Mouse (Mus musculus) intestine, embryonic 15.5 days (tissue): Measurements from ENCODE around the gene Gm42791. TPM values are rescaled to one million over a fixed set of nuclear protein-coding genes. Genes with fewer than 3 reads are reported as not detected.

Experiments
- ATAC-seq: fragments of 200-750 bp; cut with Nextera tagmentation; 2 replicates; pipeline ENCODE4 v1.8.0; 2017; ENCODE audit warnings: moderate TSS enrichment, moderate library complexity
- H3K27ac ChIP-seq: fragments of 300-500 bp; sonication (generic); 2 replicates; pipeline ENCODE4 v1.5.1; 2015; ENCODE audit warnings: mild to moderate bottlenecking, inconsistent platforms
- H3K27me3 ChIP-seq: fragments of 300-500 bp; sonication (generic); replicated peaks from 2 replicates; pipeline ENCODE4 v1.6.1; 2015; ENCODE audit warnings: inconsistent platforms
- H3K36me3 ChIP-seq: fragments of 300-500 bp; sonication (generic); 2 replicates; pipeline ENCODE4 v1.6.1; 2015; ENCODE audit warnings: inconsistent platforms
- H3K4me1 ChIP-seq: fragments of 300-500 bp; sonication (generic); replicated peaks from 2 replicates; pipeline ENCODE4 v1.6.1; 2015; ENCODE audit warnings: inconsistent platforms
- H3K4me2 ChIP-seq: fragments of 300-500 bp; sonication (generic); replicated peaks from 2 replicates; pipeline ENCODE4 v1.6.1; 2015; ENCODE audit warnings: mild to moderate bottlenecking, inconsistent platforms
- H3K4me3 ChIP-seq: fragments of 300-500 bp; sonication (generic); replicated peaks from 2 replicates; pipeline ENCODE4 v1.5.1; 2015; ENCODE audit warnings: inconsistent platforms
- H3K9ac ChIP-seq: fragments of 300-500 bp; sonication (generic); 2 replicates; pipeline ENCODE4 v1.6.1; 2015; ENCODE audit warnings: inconsistent platforms
- H3K9me3 ChIP-seq: fragments of 300-500 bp; sonication (generic); 2 replicates; pipeline ENCODE4 v1.6.1; 2016; ENCODE audit warnings: inconsistent platforms
- WGBS: fragments of 180-500 bp; shearing (Covaris S2); methylation state at CpG from one replicate; pipeline ENCODE4 v1.1.7; 2015; 5-methylcytosine and 5-hydroxymethylcytosine counted together
- polyA plus RNA-seq: library from polyadenylated mRNA; unstranded; fragments of >200 nt; fragmentation: Nextera tagmentation; extraction: Ambion mirVana; gene quantifications from 2 replicates; pipeline ENCODE4 v1.2.1, GENCODE M21; 2015

Gene Gm42791
- polyA plus RNA-seq, 1 experiment from 2014 or later: 0.57 TPM

GRCm38 (mm10) chr5:148942957-148943356 lies 52.0 kb downstream of the Gm42791 start:
- 69% methylated on average over 11 of the region's 11 CpGs for WGBS
- no peak for ATAC-seq

GRCm38 (mm10) chr5:148942305-148942704 lies 52.6 kb downstream of the Gm42791 start:
- Histone ChIP-seq H3K9me3 (no peaks in the 10 kb centered on the region), H3K4me1 (peaks cover 6% of the 10 kb centered on the region; the same call in 1 of the 2 replicates), H3K4me2 (no peak overlapping the region), H3K27me3 (no peaks in the 10 kb centered on the region), H3K4me3 (no peak overlapping the region), H3K9ac (no peak overlapping the region), H3K27ac (no peak overlapping the region), H3K36me3 (no peaks in the 10 kb centered on the region)
- ATAC-seq: no peak
- 94% methylated on average over 6 of the region's 6 CpGs for WGBS

More at GRCm38 (mm10) chr5:148942957-148943356, 52.0 kb downstream of the Gm42791 start:
- no peak overlapping the region for H3K4me2 ChIP-seq
- H3K4me3 ChIP-seq: no peak overlapping the region
- H3K36me3 ChIP-seq: no peaks in the 10 kb centered on the region
- H3K4me1 ChIP-seq: peaks cover 6% of the 10 kb centered on the region; the same call in 1 of the 2 replicates
- no peak overlapping the region for H3K27ac ChIP-seq
- H3K9ac ChIP-seq: no peak overlapping the region
- H3K9me3 ChIP-seq: no peaks in the 10 kb centered on the region
- H3K27me3 ChIP-seq: no peaks in the 10 kb centered on the region

- 78% methylated on average over 10 of the region's 10 CpGs for WGBS
- no peak for ATAC-seq
These were observed 53.1 kb downstream of the Gm42791 start for GRCm38 (mm10) chr5:148941867-148942266.

GRCm38 (mm10) chr5:148939948-148940382 lies 55.0 kb downstream of the Gm42791 start:
- H3K4me3 ChIP-seq: no peak overlapping the region
- peaks cover 6% of the 10 kb centered on the region; the same call in 1 of the 2 replicates for H3K4me1 ChIP-seq
- WGBS: 70% methylated on average over 11 of the region's 11 CpGs
- H3K36me3 ChIP-seq: no peaks in the 10 kb centered on the region
- ATAC-seq: no peak
- no peak overlapping the region for H3K4me2 ChIP-seq
- H3K9me3 ChIP-seq: no peaks in the 10 kb centered on the region
- H3K27me3 ChIP-seq: no peaks in the 10 kb centered on the region
- H3K9ac ChIP-seq: no peak overlapping the region
- H3K27ac ChIP-seq: 0 out of 2 replicates have a peak overlapping the region, but pooled peaks have one; percentile 13

More at GRCm38 (mm10) chr5:148941867-148942266, 53.1 kb downstream of the Gm42791 start:
- Histone ChIP-seq H3K9ac (no peak overlapping the region), H3K36me3 (no peaks in the 10 kb centered on the region), H3K9me3 (no peaks in the 10 kb centered on the region), H3K4me3 (no peak overlapping the region), H3K27ac (no peak overlapping the region), H3K4me2 (no peak overlapping the region), H3K27me3 (no peaks in the 10 kb centered on the region), H3K4me1 (peaks cover 6% of the 10 kb centered on the region; the same call in 1 of the 2 replicates)

GRCm38 (mm10) chr5:148936516-148936951 lies 58.4 kb downstream of the Gm42791 start:
- Histone ChIP-seq H3K27me3 (no peaks in the 10 kb centered on the region), H3K9ac (no peak overlapping the region), H3K4me1 (peaks cover 3% of the 10 kb centered on the region; the same call in 1 of the 2 replicates), H3K4me2 (no peak overlapping the region), H3K4me3 (no peak overlapping the region), H3K27ac (no peak overlapping the region), H3K36me3 (no peaks in the 10 kb centered on the region), H3K9me3 (no peaks in the 10 kb centered on the region)
- ATAC-seq: no peak
- 71% methylated on average over 3 of the region's 3 CpGs for WGBS

GRCm38 (mm10) chr5:148935871-148936270 lies 59.1 kb downstream of the Gm42791 start:
- 89% methylated on average over 6 of the region's 6 CpGs for WGBS
- Histone ChIP-seq H3K27ac (no peak overlapping the region), H3K4me2 (no peak overlapping the region), H3K9me3 (no peaks in the 10 kb centered on the region), H3K36me3 (no peaks in the 10 kb centered on the region), H3K9ac (no peak overlapping the region), H3K4me1 (peaks cover 6% of the 10 kb centered on the region; the same call in 1 of the 2 replicates), H3K4me3 (no peak overlapping the region), H3K27me3 (no peaks in the 10 kb centered on the region)
- no peak for ATAC-seq

- ATAC-seq: peak; percentile 37; the same call in 1 of the 2 replicates
- no peak overlapping the region for H3K9ac ChIP-seq
- H3K4me1 ChIP-seq: peaks cover 9% of the 10 kb centered on the region; the same call in 1 of the 2 replicates
- 50% methylated on average over 7 of the region's 7 CpGs for WGBS
- no peaks in the 10 kb centered on the region for H3K9me3 ChIP-seq
- H3K4me2 ChIP-seq: no peak overlapping the region
- H3K4me3 ChIP-seq: no peak overlapping the region
- no peak overlapping the region for H3K27ac ChIP-seq
- H3K36me3 ChIP-seq: no peaks in the 10 kb centered on the region
- no peaks in the 10 kb centered on the region for H3K27me3 ChIP-seq
These were observed 59.7 kb downstream of the Gm42791 start for GRCm38 (mm10) chr5:148935071-148935821.

GRCm38 (mm10) chr5:148934457-148934856 lies 60.5 kb downstream of the Gm42791 start:
- Histone ChIP-seq H3K4me2 (no peak overlapping the region), H3K27ac (no peak overlapping the region), H3K36me3 (no peaks in the 10 kb centered on the region), H3K27me3 (no peaks in the 10 kb centered on the region), H3K9me3 (no peaks in the 10 kb centered on the region), H3K4me3 (no peak overlapping the region), H3K9ac (no peak overlapping the region), H3K4me1 (peaks cover 9% of the 10 kb centered on the region; the same call in 1 of the 2 replicates)
- ATAC-seq: peak; percentile 38; the same call in 1 of the 2 replicates
- WGBS: 22% methylated on average over 6 of the region's 6 CpGs

- no peak overlapping the region for H3K4me3 ChIP-seq
- peaks cover 13% of the 10 kb centered on the region; the same call in 1 of the 2 replicates for H3K4me1 ChIP-seq
- no peaks in the 10 kb centered on the region for H3K27me3 ChIP-seq
- H3K9ac ChIP-seq: no peak overlapping the region
- no peak overlapping the region for H3K4me2 ChIP-seq
- no peak overlapping the region for H3K27ac ChIP-seq
- no peak for ATAC-seq
- no peaks in the 10 kb centered on the region for H3K9me3 ChIP-seq
- H3K36me3 ChIP-seq: no peaks in the 10 kb centered on the region
- WGBS: 36% methylated on average over 8 of the region's 8 CpGs
These were observed 61.2 kb downstream of the Gm42791 start for GRCm38 (mm10) chr5:148933767-148934166.

- Histone ChIP-seq H3K27ac (0 out of 2 replicates have a peak overlapping the region, but pooled peaks have one; percentile 22), H3K4me2 (no peak overlapping the region), H3K4me1 (peaks cover 13% of the 10 kb centered on the region; the same call in 1 of the 2 replicates), H3K9me3 (no peaks in the 10 kb centered on the region), H3K27me3 (no peaks in the 10 kb centered on the region), H3K4me3 (no peak overlapping the region), H3K36me3 (no peaks in the 10 kb centered on the region), H3K9ac (no peak overlapping the region)
- 86% methylated on average over 1 of the region's 1 CpGs for WGBS
- no peak for ATAC-seq
These were observed 63.6 kb downstream of the Gm42791 start for GRCm38 (mm10) chr5:148931301-148931700.

- H3K27me3 ChIP-seq: no peaks in the 10 kb centered on the region
- peak within 1 kb of the TSS; percentile 88 for H3K4me2 ChIP-seq
- H3K9ac ChIP-seq: peak within 1 kb of the TSS; percentile 88
- no peaks in the 10 kb centered on the region for H3K36me3 ChIP-seq
- H3K9me3 ChIP-seq: no peaks in the 10 kb centered on the region
- 2% methylated on average over 16 of the region's 16 CpGs for WGBS
- peak within 1 kb of the TSS; percentile 94 for H3K4me3 ChIP-seq
- ATAC-seq: no peak
- H3K4me1 ChIP-seq: peaks cover 13% of the 10 kb centered on the region; the same call in 1 of the 2 replicates
- peak within 1 kb of the TSS; percentile 94 for H3K27ac ChIP-seq
These were observed 65.9 kb downstream of the Gm42791 start, which contains the start of gene Katnal1 for GRCm38 (mm10) chr5:148929116-148929449. Katnal1 (minus strand) TSS chr5:148929320.

- peak overlapping the region; percentile 88 for H3K9ac ChIP-seq
- peak overlapping the region; percentile 94 for H3K4me3 ChIP-seq
- H3K36me3 ChIP-seq: no peaks in the 10 kb centered on the region
- under 1% methylated on average over 69 of the region's 69 CpGs for WGBS
- H3K27me3 ChIP-seq: no peaks in the 10 kb centered on the region
- no peaks in the 10 kb centered on the region for H3K9me3 ChIP-seq
- H3K4me2 ChIP-seq: peak overlapping the region; percentile 88
- peaks cover 10% of the 10 kb centered on the region; the same call in 1 of the 2 replicates for H3K4me1 ChIP-seq
- ATAC-seq: peak; percentile 98
- H3K27ac ChIP-seq: peak overlapping the region; percentile 94
These were observed 66.4 kb downstream of the Gm42791 start for GRCm38 (mm10) chr5:148928382-148929115.
